Mouse (Mus musculus) neutrophil, adult 59 days (primary cell): Measurements from ENCODE around the gene Spsb4. TPM values are rescaled to one million over a fixed set of nuclear protein-coding genes. Genes with fewer than 3 reads are reported as not detected.

ENCODE experiments used
- total RNA-seq, 2 experiments: library from RNA; stranded (reverse); gene quantifications; 1 replicate in 1 of 2; 2 replicates in 1 of 2; pipeline ENCODE4 v1.2.4; 2023

The Spsb4 gene
- 1 to 10 TPM; 2.0 to 3.4 TPM for total RNA-seq

DNA sequence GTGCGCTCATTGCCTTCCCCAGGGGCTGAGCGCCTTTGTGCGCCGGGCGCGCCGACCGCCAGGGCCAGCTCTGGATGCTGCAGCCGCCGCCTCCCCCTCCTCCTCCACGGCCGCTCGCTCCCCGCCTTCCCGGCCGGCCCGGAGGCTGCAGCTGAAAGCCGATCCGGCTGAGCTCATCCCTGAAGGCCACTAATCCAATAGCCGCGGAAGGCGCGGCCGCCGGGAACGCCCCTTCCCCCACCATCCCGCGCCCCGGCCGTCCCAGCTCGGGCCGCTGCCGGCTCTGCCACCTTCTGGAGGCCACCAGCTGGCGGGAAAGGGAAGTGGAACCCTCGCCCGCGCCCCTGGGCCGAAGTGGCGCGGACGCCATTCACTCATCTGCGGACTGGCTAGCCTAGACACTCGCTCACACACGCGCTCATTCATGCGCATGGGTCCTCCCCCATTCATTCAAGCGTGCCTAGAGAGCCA, at the start of gene Spsb4:
Gene Spsb4 (minus strand): TSS at position 167 of the 471 bp plus-strand sequence.

Other genes with a start within 250 kb of the Spsb4 start
- gene Pxylp1, start 126.2 kb downstream of the Spsb4 start, total RNA-seq = 10 to 100 TPM; 65.7 to 85.1 TPM
- 10 to 100 TPM; 30.9 to 47.4 TPM for gene Slc25a36, start 92.3 kb upstream of the Spsb4 start, total RNA-seq